Mouse (Mus musculus) frontal cortex, postnatal 25 days (tissue): ENCODE measurements around the gene Vmn2r66.

Source experiments
- DNase-seq, 2 experiments: peaks; one replicate each; pipeline ENCODE4 v3.0.0; 2022; ENCODE audit warnings: low spot score in 2 of 2

Gene Vmn2r66

GRCm38 (mm10) chr7:85012168-85012567 lies at the start of gene Vmn2r66:
Gene Vmn2r66 (minus strand): TSS chr7:85012268.
- DNase-seq: no peak

GRCm38 (mm10) chr7:84996694-84997093 lies 15.4 kb downstream of the Vmn2r66 start:
- no peak for DNase-seq

- DNase-seq: no peak
These were observed 48.1 kb downstream of the Vmn2r66 start, which contains the start of gene Vmn2r65 for GRCm38 (mm10) chr7:84964015-84964414. Gene Vmn2r65 (minus strand): TSS chr7:84964115.
